Mouse (Mus musculus): Measurements from ENCODE around the gene Parva.

Gene Parva

DNA sequence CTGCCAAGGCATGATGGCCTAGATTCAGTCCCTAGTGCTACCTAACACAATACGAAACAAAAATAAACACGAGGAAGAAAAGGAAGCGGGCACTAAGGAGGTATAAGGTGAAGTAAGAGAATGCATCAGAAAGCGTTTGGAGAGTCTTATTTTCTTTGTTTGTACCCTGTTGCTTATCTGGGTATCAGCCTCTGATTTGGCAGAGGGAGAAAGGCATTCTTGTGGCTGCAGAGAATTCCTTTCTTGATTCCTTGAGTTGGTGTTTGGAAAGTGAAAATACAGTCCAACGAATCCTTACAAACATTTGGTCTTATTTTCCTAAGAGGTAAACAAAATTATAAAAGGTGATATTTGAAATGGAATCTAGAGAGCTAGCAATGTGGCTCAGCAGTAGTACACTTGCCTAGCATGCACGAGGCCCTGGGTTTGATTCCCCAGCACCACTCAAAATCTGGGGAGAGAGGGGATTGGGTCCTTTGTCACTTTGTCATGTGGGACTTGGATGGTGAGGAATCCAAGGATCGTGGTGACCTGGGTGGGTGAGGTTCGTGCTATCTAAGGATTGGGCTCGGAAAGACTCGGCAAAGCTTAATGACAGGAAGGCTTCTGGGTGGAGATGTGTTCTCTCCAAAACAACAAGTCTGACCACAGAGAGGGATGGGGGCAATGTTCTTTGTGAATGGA, 44.9 kb downstream of the Parva start:
- DNase-seq (ENCODE audit: low read depth, low spot score): peak; percentile 54

DNA sequence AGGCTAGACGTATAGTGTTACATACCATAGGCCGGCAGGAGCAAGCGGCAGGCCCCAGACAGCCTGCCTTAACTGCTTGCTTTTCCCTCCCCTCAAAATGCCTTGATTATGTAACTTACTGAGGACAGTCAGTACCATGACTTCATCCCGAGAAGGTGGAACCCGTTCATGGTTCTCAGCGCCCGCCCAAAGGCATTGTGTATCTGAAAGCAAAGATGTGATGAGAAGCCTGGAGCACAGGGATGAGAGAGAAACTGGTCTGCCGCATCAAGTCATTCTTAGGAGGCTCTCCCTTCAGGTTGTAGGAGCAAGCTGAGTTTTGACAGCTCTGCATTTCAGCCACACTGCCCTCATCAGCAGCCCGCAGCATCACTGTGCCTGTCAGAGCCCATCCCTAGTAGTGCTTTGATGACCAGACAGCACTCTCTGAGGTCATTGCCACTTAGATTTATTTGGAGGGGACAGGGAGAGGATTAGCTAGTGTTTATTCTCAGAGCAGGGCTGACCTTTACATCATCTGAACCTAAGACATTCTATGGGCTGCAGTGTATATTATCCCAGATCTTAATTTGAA, 45.5 kb downstream of the Parva start:
- no peak for DNase-seq (ENCODE audit: low read depth, low spot score)

DNA sequence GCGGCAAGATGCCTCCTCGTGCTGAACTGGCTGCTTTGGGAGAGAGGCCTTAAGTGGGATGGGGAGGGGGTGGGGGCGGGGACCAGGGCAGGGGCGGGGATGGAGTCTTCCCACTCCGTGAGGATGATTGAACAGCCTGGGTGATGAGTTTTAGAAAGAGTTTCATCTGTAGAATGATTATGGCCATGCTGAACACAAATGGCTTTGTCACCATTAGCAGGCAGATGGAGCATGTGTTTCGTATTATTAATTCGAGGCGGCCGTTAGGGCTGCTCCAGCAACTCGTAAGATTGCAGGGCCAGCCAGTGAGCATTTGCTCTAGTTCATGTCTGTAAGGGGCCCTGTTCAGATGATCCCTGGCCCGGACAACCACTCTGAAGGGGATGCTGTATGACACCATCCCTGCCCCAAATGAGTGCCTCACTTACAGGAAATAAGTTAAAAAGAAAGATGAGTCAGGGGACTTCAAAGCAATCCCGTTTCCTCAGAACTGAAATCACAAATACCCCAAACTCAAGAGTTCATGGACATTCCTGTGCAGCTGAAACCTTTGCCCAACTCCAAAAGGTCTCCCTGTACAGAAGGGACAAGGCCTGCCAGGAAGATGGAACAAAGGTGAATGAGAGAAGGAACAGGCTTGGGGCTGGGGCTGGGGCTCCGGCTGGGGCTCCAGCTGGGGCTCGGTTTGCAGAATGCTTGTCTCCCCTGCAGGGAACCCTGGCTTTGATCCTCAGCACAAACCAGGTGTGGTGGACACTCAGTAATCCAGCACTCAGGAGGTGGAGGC, 46.5 kb downstream of the Parva start:
- DNase-seq (ENCODE audit: low read depth, low spot score): no peak

DNA sequence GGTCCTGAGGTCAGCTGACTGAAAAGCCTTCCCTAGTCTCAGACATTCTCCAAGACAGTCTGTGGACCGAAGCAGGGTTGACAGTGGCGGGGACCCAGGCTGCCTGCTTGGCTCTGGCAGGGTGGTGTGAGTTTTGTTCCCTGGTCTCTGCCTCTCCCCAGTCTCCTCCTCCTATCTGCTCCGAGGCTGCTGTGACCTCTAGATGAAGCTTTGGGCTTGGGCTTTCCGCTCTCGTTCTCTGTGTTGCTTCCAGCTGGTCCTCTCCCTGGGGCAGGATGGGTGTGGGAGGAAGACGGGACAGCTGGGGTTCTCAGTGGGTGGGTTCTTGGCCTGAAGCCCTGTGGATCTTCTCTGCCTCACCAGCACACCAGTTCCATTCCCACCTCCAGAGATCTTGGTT, 51.8 kb downstream of the Parva start:
- no peak for DNase-seq (ENCODE audit: low read depth, low spot score)

DNA sequence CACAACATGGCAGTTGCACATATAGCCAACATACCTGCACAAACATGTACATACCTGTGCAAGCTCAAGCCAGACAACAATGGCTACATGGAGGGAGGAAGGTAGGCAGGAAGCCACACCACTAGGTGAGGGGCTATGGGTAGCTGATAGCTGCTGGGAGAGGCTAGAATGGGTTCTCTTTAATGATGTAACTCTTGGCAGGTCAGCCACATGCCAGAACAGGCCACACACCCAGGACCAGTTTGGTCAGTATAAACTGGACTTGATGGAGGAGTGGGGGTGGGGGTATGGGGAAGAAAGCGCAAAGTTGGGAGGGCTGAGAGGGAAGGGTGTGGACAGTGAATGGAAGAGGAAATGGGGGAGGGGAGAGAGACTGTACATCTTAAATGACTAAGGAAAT, 53.7 kb downstream of the Parva start:
- DNase-seq (ENCODE audit: low read depth, low spot score): no peak

DNA sequence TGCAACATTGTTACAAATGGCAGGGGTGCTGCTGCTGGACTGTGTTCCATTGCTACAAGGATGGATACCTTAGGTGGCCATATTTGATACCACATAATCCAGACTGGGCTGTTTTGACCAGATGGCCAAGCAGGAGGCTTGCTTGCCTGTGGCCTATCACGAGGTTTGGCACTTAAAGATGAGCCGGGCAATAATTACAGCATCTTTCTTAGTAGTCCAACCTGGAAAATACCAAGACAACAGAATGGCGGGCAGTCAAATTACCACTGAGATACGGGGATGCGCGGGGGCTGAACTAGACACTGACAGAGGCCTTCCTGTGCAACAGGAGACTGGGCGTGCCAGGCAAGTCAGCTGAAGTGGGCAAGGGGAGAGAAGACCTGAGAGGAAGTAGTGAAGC, 55.3 kb downstream of the Parva start:
- no peak for DNase-seq (ENCODE audit: low read depth, low spot score)

DNA sequence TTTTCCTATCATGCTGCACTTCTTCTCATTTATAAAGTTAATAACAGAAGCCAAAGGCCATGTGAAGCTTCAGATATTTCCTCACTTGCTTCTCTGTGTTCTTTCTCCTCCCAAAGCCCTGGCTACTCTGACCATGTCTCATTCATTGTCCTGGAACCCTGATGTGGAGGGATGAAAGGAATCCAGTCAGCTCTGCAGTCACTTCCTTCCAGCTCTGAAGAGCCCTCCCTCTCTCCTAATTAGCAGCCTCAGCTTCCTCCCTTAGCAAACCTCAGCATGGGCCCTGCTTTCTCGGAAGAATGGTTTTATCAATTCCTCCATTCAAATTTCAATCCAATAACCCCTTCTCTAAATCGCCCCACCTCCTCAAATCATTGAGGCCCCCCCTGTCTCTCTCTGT, 56.1 kb downstream of the Parva start:
- no peak for DNase-seq (ENCODE audit: low read depth, low spot score)

DNA sequence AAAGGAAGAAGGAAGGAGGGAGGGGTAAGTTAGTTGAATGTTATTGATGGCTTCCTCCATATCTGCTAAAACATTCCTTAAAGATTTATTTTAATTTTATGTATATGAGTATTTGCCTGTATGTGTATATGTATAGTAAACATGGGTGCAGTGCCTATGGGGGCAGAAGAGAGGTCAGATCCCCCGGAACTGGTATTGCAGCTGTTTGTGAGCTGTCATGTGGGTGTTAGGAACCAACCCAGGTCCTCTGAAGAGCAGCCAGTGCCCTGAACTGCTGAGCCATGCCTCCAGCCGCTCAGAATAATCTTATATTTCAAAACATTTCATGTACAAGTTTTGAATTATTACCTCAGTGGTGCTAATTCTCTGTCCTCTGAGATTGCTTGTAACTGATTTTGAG, 63.5 kb downstream of the Parva start:
- no peak for DNase-seq (ENCODE audit: low read depth, low spot score)

DNA sequence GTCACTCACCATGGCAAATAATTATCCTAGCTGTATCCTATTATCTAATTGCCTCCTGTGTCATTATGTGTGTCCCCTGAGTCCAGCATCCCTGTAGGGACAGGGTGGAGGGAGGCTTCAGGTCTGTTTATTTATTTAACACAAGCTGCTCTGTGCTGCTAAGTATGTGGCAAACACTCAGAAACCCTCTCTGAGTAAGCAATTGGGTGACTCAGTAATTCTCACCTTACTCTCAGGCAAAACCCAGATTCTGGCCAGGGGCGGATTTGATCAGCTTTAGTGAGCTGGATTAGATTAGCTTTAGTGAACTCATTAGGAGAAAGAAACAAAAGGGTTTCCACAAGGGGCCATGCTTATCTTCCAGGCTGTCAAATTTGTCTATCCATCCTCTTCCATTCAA, 64.4 kb downstream of the Parva start:
- DNase-seq (ENCODE audit: low read depth, low spot score): peak; percentile 63

DNA sequence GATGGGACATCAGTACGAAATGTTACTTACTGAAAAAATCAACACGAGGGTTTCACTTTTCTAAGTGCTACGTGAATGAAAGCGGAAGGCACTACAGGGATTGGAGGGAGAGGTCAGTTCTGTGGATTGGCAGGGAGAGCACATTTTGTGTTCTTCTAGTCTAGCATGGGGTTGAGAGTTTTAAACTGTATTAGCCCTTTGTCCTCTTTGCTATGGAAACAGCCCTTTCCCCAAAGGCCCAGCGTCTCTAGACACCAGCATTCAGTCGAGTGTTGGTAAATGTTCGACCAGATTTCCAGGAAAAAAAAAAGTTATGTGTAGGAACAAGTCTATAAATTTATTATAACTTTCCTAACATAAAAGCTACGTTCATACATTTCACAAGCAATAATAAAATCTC, 68.6 kb downstream of the Parva start:
- DNase-seq (ENCODE audit: low read depth, low spot score): no peak

DNA sequence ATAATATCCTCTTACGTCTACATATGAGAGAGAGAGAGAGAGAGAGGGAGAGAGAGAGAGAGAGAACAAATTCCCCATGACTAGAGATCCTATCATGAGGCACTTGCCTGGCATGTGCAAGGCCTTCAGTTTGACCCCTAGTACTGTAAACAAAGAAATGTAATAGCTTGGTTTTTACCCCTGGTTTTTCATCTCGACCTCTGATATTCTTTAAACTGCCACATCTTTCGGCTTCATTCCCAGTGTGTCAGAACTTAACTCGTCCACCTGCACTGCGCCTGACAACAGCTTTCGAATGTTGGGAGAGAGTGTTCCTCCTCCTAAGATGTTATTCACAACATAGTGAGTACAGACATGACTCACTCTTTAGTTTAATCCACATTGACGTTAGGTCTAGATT, 69.6 kb downstream of the Parva start:
- peak; percentile 30 for DNase-seq (ENCODE audit: low read depth, low spot score)

DNA sequence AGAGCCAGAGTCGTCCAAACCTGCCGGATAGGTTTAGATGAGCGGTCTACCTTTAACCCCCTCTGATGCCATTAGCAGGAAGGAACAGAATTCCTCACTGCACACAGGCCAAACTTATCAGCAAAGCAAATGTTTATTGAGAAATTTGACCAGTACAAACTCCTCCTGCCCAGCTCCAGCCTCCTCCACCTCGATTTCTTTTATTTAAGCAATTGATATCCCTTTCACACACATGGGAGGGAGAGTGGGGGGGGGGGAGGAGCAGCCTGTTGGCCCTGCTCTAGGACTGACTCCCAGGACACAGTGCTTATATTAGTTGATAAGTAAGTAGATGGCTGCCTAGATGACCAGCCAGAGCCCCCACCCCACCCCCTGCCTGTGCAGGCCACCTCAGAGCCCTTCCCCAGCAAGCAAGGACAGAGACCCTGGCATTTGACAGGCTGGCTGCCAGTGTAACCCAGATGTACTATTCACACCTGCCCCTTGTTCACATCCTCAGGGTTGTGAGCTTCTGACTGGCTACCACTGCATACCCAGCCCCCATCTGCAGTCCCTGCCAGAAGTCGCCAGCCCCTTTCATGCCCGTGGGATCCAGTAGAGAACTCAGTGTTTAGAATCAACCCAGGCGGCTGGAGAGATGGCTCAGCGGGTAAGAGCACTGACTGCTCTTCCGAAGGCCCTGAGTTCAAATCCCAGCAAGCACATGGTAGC, 71.4 kb downstream of the Parva start:
- DNase-seq (ENCODE audit: low read depth, low spot score): no peak

DNA sequence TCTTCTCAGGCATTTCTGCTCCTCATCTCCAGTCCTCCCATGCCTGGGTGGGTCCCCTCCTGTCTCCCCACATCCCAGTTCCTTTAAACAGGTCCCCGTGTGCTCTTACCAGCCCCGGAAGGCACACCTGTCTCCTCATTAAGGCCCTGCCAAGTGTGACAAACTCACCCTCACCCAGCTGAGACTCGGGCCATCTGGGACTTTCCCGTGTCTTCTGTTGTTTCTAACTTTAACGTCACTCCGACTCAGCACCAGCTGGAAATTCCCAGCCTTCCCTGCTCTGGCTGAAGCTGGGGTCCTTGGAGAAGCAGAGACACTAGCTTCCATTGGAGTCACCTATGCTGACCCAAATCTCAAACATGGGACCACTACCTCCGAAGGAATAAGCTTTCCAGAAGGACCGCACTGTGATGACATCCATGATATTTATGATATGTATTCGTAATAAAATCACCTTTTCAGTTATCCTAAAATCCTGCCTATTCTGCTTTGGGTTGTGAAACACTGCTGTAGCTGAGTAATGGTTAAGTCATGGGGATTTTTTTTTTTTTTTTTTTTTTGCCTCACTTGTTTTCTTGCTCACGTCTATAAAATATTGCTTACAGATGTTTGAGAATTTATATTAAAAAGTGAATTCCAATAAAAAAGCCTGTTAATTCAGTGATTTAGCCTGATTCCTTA, 72.3 kb downstream of the Parva start:
- peak; percentile 80 for DNase-seq (ENCODE audit: low read depth, low spot score)

DNA sequence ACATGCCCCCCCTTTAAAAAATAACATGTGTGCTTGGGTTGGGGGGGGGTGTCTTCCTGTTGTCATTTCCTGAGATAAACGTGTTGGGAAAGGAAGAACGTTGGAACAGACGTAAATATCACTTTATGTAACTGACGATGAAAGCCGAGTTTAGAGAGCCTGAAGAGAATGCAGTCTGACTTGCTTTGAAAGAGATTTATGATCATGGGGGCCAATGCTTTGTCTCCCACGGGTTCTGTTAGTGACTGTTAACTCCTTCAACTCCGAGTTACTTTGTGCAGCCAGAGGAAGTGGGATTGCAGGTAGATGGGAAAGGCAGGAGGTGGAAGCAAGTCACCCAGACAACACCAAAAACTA, 72.8 kb downstream of the Parva start:
- peak; percentile 59 for DNase-seq (ENCODE audit: low read depth, low spot score)

DNA sequence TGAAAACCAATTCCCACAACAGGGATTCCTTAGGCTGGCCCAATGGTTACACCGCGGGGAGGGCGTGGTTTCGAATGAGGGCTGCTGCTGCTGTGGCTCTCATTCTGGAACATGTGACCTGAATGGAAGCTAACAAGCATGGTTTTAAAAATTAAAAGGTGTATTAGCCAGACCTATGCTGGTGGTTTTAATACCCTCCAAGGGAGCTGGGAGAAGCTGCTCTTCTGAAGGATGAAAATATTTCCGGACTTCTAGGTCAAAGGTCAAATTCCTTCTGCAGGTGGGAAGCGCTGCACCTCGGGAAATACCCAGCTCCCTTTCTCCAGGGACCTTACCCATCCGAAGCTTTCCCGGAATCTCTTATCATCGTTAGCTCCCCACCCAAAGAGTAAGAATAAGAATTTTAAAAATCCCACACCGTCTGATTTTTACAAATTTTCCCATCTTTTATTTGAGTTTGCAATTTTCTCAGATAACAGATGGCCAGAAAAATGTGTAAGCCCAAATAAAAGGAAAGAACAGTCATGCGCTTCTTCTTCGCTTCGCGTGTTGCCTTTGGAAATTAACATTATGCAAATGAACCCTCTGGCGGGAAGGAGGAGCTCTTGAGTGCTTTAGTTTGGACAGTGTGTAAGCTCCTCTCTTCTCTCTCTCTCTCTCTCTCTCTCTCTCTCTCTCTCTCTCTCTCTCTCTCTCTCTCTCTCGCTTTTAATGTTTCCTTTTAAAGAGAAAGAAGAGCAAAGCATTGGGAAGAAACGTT, 74.9 kb downstream of the Parva start:
- DNase-seq (ENCODE audit: low read depth, low spot score): no peak

DNA sequence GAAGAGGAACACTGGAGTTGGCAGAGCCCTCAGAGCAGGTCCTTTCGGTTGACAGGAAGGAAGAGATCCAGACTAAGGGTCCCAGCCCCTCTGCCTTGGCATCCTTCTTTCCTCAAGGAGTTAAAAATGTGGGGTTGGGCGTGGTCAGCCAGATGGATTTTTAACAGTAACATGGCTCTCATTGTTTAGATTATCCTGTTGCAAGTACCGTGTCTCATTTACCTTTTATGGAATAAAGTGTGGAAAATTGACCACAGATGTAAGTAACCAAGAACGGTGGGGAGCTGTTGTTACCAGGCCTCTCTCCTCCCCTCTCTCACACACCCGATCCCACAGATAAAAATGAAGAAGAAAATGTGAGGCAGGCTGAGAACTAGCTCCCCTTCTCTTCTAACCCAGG, 75.5 kb downstream of the Parva start:
- DNase-seq (ENCODE audit: low read depth, low spot score): peak; percentile 42

DNA sequence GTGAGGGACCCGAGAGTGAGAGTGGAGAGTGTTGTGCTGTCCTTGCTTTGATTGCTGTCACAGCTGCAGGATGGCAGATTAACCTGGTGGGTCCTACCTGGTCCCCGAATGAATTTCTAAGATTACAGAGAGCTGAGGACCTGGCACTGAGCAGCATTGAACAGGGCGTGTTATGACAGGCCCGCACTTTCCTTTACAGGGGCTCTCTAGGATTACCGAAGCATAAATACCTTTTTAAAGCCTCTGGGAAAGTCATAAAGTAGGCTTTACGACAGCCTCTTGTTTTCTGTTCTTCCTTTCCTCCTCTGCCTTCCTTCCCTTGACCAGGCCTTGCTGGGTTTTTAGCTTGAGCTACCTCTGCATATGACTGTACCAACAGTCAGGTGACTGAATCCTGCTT, 76.1 kb downstream of the Parva start:
- DNase-seq (ENCODE audit: low read depth, low spot score): no peak

DNA sequence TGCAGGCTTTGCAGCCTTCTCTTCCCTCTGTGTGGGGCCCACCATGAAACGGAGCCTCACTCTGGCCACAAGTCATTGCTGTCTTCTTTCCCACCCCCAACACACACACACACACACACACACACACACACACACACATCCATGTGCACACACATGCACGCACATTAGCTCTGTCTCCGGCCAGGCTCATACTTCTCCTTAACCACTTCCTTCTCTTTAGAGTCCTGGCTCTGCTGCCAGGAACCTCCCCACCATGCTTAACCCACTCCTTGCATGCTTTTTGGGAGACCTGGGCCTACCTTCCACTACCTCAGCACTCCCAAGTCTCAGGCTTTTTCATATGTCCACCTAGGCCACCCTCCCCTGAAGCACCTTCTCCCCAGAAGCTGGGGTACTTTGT, 76.6 kb downstream of the Parva start:
- DNase-seq (ENCODE audit: low read depth, low spot score): no peak

DNA sequence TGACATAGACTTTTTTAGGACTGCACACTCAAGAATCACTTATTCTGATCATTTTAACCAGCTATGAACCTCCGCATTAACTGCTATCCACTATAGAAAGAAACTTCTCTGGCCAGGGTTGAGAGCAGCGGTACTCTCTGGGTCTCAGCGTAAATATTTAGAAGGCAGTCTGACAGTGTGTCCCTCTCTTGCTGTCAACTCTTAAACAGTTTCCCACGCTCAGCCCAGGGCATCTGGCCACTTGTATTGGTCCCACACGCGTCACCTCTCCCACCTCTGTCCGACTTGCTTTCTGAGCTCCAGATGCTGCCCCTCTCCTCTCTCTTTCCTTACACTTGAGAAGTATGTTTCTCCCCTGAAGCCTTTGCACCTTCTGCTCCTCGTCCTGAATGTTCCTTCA, 81.8 kb downstream of the Parva start:
- DNase-seq (ENCODE audit: low read depth, low spot score): no peak

DNA sequence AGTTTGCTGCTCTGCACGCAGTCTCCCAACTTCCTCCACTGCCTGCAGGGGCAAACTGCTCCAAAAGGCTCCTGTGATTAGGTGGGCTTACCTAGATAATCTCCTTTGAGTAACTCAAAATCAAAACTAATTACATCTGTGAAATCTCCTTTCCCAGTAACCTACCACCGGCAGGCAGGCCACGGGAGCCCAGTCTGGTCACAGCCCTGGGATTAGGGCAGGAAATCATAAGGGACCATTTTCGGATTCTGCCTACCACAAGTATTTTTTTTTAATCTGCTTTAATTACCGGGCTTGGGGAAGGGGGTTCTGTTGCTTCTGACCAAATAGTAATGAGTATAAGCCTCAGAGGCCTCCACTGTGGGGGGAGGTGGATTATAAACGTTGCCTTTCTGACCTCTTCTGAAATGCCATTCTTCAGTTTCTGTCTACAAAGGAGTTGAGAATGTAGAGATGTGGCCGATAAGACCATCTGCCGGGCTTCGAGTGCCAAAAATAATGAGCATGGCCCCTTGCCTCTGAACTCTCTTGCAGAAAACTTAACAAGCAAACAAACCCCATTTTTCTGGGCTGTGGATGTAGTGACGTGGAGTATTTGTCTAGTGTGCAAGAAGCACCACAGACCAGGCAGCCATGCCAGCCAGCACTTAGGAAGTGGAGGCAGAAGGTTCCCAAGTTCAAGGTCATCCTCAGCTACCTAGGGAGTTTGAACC, 83.2 kb downstream of the Parva start:
- no peak for DNase-seq (ENCODE audit: low read depth, low spot score)

DNA sequence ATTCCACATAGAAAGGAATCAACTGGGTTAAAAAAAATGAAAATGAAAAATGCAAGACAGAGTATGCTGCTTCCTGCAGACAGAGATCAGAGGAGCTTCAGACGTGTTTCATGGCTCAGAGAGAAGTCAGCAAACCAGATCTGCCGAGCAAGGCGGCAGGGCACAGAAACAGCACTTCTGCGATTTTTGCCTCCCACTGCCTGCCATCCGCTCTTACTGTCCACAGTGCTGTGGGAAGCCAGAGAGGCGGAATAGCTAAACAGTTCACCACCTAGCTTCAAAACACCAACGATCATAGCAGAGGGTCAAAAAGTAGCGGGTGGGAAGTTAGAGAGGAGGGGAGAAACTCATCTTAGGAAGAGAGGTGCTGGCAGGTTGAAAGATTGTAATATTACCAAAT, 84.0 kb downstream of the Parva start:
- DNase-seq (ENCODE audit: low read depth, low spot score): no peak

All from 3T3-L1 (cell line).